Mouse (Mus musculus): ENCODE measurements around the gene Klhl22. TPM values are rescaled to one million over a fixed set of nuclear protein-coding genes. Genes with fewer than 3 reads are reported as not detected.

The Klhl22 gene
- polyA plus RNA-seq, 1 experiment from 2014 or later = 72.8 TPM

DNA sequence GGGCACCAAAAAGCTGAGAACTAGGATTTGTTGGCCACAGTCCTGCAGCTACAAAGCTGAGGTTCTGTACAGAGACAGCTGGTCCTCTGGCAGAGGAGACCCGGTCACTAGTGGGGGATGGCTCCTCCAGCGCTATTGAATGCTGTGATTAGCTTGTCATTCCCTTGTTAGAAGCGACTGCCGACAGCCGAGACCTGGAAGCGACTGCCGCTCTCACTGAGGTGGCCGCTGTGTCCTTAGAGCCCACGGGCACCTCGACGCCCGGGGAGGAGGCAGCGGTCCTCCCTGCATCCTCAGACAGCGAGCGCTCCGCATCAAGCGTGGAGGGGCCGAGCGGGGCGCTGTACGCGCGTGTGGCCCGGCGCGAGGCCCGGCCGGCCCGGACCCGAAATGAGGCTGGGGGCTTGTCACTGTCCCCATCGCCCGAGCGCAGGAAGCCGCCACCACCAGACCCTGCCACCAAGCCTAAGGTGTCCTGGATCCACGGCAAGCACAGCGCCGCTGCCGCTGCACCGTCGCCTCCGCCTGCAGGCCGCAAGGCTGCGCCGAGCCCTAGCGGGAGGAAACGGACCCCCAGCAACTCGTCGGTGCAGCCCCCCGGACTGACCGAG lies 47.3 kb downstream of the Klhl22 start:
- Histone ChIP-seq H3K27ac (replicated peaks) (peak overlapping the region; percentile 89), H3K4me1 (peaks cover 90% of the 10 kb centered on the region), H3K27me3 (replicated peaks; ENCODE audit: low read depth, poor library complexity, severe bottlenecking) (peaks cover 93% of the 10 kb centered on the region), H3K9me3 (no peaks in the 10 kb centered on the region), H3K4me3 (peak overlapping the region; percentile 67), H3K36me3 (replicated peaks) (peaks cover 33% of the 10 kb centered on the region)
- peak; percentile 30 for DNase-seq (ENCODE audit: low spot score)
- 3% methylated on average over 50 of the region's 50 CpGs for WGBS

DNA sequence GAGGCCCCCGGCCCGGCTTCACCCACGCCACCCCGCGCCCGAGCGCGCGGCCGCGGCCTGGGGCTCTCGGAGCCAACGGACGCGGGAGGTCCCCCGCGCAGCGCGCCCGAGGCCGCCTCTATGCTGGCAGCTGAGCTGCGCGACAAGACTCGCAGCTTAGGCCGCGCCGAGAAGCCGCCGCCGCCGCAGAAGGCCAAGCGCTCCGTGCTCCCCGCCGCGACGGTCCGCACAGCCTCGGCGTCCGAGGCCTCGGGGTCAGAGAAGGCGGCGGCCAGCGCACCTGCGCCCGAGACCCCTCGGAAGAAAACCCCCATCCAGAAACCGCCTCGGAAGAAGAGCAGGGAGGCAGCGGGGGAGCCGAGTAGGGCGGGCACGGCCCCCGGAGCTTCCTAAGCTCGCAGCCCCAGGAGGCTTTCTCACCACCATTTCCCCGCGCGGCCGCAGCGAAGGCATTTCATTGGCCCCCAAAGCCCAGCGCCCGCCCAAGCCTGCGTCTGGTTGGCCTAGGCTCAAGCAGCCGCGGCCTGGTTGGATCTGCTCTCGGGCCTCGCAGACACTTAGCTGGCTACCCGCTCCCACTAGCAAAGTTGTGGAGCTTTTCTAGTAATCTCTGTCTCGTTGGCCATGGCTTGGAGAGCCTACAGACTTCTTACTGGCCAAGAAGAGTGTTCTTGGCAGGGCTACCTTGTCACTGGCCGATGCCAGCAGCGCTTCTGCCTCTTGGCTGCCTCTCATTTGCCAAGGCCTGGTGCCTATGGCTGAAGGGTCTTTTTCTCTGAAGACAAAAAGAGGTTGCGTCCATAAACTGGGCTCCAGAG lies 48.0 kb downstream of the Klhl22 start:
- peaks cover 87% of the 10 kb centered on the region for H3K27me3 ChIP-seq (replicated peaks; ENCODE audit: low read depth, poor library complexity, severe bottlenecking)
- H3K4me1 ChIP-seq = peaks cover 85% of the 10 kb centered on the region
- DNase-seq (ENCODE audit: low spot score) = peak; percentile 93
- peak overlapping the region; percentile 89 for H3K27ac ChIP-seq (replicated peaks)
- WGBS = 2% methylated on average over 73 of the region's 73 CpGs
- H3K9me3 ChIP-seq = no peaks in the 10 kb centered on the region
- peaks cover 33% of the 10 kb centered on the region for H3K36me3 ChIP-seq (replicated peaks)
- H3K4me3 ChIP-seq = peak overlapping the region; percentile 67

DNA sequence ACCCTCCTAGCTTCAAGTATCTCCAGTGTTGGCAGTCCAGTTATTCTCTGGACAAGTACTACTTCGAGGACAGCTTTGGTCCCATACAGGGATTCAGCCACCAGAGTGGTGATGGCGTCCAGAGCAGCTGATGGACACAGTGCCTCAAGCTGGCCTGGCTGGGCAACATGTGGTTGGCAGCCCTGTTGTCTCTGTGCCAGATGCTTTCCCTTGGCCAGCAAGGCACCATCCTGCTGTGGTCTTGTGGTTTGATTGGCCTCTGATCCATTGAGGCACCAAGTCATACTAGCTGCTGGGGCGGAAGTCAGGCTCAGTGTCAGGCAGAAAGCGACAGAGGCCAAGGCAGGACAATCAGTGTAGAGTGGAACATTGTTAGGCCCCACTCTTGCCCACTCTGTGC lies 49.7 kb downstream of the Klhl22 start:
- Histone ChIP-seq H3K27ac (replicated peaks) (peak overlapping the region; percentile 90), H3K4me1 (peaks cover 70% of the 10 kb centered on the region), H3K9me3 (no peaks in the 10 kb centered on the region), H3K4me3 (peak overlapping the region; percentile 31; the same call in 1 of the 2 replicates), H3K36me3 (replicated peaks) (peaks cover 23% of the 10 kb centered on the region), H3K27me3 (replicated peaks; ENCODE audit: low read depth, poor library complexity, severe bottlenecking) (peaks cover 87% of the 10 kb centered on the region)
- 77% methylated on average over 4 of the region's 4 CpGs for WGBS
- DNase-seq (ENCODE audit: low spot score) = no peak

DNA sequence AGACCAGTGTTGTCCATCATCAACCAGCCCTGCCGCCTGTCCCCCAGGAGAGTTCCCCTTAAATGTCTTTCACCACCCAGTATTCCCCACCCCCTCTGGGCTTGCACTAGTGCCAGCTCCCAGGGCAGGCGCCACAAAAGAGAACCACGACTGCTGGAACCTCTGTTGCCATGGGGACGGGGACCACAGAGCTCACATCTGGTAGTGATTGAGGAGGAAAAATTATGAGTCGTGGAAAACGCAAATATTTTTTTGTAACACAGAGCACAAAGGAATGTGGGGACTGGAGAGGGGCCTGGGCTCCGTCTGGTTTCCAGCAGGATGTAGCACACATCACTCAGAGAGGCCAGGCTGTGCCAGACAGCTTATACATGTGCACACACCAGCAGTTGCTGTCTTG lies 50.3 kb downstream of the Klhl22 start:
- Histone ChIP-seq H3K9me3 (no peaks in the 10 kb centered on the region), H3K27ac (replicated peaks) (peak overlapping the region; percentile 90), H3K27me3 (replicated peaks; ENCODE audit: low read depth, poor library complexity, severe bottlenecking) (peaks cover 87% of the 10 kb centered on the region), H3K4me3 (peak overlapping the region; percentile 31; the same call in 1 of the 2 replicates), H3K36me3 (replicated peaks) (peaks cover 22% of the 10 kb centered on the region), H3K4me1 (peaks cover 64% of the 10 kb centered on the region)
- 13% methylated on average over 7 of the region's 7 CpGs for WGBS
- peak; percentile 90 for DNase-seq (ENCODE audit: low spot score)

DNA sequence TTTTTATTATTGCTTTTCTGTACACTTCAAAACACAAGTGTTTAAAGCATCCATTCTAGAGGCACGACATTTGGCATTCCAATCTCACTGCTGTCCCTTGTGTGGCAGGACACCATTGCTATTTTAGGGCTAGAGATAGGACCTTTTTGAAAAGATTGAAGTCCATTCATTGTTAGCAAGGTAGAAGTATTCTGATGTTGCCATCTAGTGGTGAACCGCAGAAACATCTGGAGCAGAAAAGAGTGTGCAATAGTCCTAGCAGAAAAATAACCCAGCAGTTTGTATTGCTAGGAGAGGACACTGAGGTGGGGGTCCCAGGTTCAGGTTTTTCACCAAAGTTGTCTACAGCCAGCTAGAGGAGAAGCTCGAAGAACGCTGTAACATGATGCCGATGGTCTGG lies 52.7 kb downstream of the Klhl22 start:
- WGBS = 5% methylated on average over 5 of the region's 5 CpGs
- Histone ChIP-seq H3K27me3 (replicated peaks; ENCODE audit: low read depth, poor library complexity, severe bottlenecking) (peaks cover 86% of the 10 kb centered on the region), H3K27ac (replicated peaks) (no peak overlapping the region), H3K4me1 (peaks cover 54% of the 10 kb centered on the region), H3K36me3 (replicated peaks) (peaks cover 7% of the 10 kb centered on the region; the same call in 1 of the 2 replicates), H3K4me3 (no peak overlapping the region), H3K9me3 (no peaks in the 10 kb centered on the region)
- no peak for DNase-seq (ENCODE audit: low spot score)

DNA sequence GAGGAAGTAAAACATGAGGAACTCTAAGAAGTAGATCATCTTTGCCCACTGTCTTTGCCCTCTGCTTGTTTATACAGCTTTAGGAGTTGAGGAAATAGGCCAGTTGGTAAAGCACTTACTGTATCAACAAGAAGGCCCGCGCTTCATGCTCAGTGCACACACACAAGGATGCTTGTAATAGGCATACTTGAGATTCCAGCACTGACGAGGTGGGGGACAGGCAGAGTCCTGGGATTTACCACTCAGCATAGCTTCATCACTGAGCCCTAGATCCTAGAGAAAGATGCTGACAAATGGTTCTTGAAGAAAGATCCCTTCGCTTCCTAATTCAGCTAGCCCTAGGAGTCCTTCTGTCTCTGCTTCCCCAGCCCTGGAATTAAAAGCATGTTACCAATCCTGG lies 53.8 kb downstream of the Klhl22 start:
- no peak overlapping the region for H3K27ac ChIP-seq (replicated peaks)
- H3K27me3 ChIP-seq (replicated peaks; ENCODE audit: low read depth, poor library complexity, severe bottlenecking) = peaks cover 86% of the 10 kb centered on the region
- DNase-seq (ENCODE audit: low spot score) = no peak
- no peak overlapping the region for H3K4me3 ChIP-seq
- peaks cover 43% of the 10 kb centered on the region for H3K4me1 ChIP-seq
- H3K9me3 ChIP-seq = no peaks in the 10 kb centered on the region
- 0 out of 2 replicates have a peak, but pooled peaks cover under 1% of the 10 kb centered on the region for H3K36me3 ChIP-seq (replicated peaks)
- WGBS = 52% methylated on average over 4 of the region's 4 CpGs

DNA sequence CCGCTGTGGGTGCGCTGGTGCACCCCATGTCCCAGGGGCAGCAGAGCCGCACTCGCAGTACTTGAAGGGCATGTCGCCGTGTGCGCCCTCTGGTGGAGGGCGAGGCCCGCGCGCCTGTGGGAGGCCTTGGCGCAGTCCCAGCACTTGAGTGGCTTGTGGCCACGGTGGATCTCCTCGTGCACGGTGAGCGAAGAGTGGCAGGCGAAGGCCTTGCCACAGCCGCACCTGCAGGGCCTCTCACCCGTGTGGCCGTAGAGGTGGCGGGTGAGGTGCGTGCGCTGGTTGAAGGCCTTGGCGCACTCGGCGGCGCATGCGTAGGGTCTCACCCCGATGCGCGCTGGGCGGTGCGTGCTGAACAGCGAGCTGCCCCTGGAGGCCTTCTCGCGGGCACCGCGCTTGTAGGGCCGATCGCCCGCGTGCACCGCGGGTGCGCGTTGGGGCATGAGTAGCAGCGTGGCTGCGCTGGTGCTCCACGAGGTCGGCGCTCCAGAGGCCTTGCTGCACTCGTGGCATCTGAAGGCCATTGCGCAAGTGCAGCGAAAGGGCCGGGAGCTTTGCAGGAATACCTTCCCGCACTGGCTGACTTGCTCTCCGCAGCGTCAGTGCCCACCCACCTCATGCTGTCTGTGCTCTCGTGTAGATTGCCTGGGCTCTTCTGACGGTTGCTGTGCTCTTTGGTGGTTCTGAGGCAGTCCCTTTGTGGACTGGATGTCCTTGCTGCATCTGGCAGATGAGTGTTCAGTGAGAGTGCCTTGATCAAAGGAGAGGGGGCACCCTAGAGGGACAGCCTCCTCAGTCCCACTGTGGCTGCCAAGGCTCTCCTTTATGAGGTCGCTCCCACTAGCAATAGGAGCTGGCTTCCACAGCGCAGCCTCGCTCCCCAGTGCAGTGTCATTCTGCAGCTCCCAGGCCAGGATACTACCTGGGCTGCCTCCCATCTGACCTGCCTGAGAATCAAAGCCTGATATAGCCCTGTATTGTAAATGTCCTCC lies 56.3 kb downstream of the Klhl22 start:
- peak; percentile 88 for DNase-seq (ENCODE audit: low spot score)
- H3K27me3 ChIP-seq (replicated peaks; ENCODE audit: low read depth, poor library complexity, severe bottlenecking) = peaks cover 66% of the 10 kb centered on the region
- H3K9me3 ChIP-seq = no peaks in the 10 kb centered on the region
- peaks cover 20% of the 10 kb centered on the region for H3K4me1 ChIP-seq
- peak overlapping the region; percentile 64 for H3K4me3 ChIP-seq
- peak overlapping the region; percentile 86 for H3K27ac ChIP-seq (replicated peaks)
- no peaks in the 10 kb centered on the region for H3K36me3 ChIP-seq (replicated peaks)
- WGBS = 2% methylated on average over 63 of the region's 63 CpGs

DNA sequence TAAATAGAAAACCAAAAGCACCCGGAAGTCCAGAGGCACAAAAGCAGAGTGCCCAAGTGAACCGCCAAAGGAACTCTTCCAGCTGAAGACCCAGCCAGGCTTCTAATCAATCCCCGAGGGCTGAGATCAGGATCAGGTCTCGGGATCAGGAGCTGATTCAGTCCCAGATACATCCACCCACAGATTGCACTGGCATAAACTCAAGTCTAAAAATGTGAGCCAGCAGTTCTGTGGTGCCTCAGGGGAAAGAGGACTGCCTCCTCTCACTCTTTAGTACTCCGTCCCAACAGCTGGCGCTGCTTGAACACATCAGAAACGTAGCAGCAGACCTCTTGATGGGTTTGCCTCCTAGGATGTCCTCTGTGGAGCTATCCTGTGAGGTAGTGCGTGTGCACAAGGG lies 57.1 kb downstream of the Klhl22 start:
- H3K27me3 ChIP-seq (replicated peaks; ENCODE audit: low read depth, poor library complexity, severe bottlenecking) = peaks cover 61% of the 10 kb centered on the region
- peaks cover 17% of the 10 kb centered on the region for H3K4me1 ChIP-seq

DNA sequence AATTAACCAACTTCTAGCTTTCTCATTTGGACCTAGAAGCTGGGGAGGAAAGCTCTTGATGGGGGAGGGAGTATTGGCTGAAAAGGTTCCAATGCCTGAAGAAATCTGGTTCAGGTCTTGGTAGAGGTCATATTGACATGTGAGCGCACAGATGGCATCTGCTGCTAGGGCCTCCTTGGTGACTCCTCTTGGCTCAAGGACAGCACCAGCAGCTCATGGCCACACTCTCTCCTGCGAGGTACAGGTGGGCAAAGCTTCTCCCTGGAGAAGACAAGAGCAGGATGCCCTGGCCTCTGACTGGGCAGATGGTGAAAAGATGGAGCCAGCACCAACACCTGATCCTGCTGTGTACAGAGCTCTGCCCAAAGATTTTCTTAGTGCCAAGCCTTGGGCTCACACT lies 67.1 kb downstream of the Klhl22 start:
- H3K9me3 ChIP-seq = no peaks in the 10 kb centered on the region
- H3K4me1 ChIP-seq = 0 out of 2 replicates have a peak, but pooled peaks cover 6% of the 10 kb centered on the region
- H3K27me3 ChIP-seq (replicated peaks; ENCODE audit: low read depth, poor library complexity, severe bottlenecking) = peaks cover 54% of the 10 kb centered on the region
- no peak overlapping the region for H3K27ac ChIP-seq (replicated peaks)
- no peak for DNase-seq (ENCODE audit: low spot score)
- H3K4me3 ChIP-seq = no peak overlapping the region
- WGBS = 87% methylated on average over 2 of the region's 2 CpGs
- H3K36me3 ChIP-seq (replicated peaks) = no peaks in the 10 kb centered on the region

More for the DNA sequence above, 57.1 kb downstream of the Klhl22 start:
- Histone ChIP-seq H3K4me3 (no peak overlapping the region), H3K36me3 (replicated peaks) (no peaks in the 10 kb centered on the region), H3K9me3 (no peaks in the 10 kb centered on the region), H3K27ac (replicated peaks) (no peak overlapping the region)
- WGBS = 79% methylated on average over 8 of the region's 8 CpGs
- no peak for DNase-seq (ENCODE audit: low spot score)

DNA sequence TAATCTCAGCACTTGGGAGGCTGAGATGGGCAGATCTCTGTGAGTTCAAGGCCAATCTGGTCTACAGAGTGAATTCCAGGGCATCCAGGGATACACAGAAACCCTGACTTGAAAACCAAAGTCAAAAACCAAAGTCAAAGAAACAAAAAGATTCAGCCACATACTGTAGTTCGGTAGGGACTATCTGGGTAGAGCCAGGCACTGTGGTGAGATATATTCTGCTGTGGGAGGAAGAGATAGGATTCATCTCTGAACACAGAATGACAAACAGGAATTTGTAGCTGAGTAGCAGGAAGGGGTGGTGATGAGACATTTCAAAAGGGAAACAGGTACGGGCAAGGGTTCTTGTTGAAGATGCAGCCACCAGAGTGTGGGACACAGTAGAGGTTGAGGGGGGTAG lies 68.8 kb downstream of the Klhl22 start:
- peaks cover 71% of the 10 kb centered on the region for H3K27me3 ChIP-seq (replicated peaks; ENCODE audit: low read depth, poor library complexity, severe bottlenecking)

DNA sequence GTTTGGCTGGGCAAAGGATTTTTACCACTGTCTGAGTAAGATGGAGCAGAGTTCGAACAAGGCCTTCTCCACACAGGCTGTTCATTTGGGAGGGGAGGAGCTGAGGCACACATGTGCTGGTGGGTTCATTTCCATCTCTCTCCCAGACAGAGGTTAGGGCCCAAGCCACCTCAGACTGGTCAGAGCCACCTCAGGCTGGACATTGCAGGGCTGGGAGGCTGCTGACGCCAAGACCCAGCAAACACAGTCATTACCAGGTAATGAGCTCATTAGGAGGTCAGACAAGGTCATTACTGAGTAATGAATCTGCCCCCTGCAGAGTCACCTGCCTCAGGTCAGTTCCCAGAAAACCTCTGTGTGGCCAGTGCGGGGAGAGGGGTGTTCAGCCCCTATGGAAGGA lies 69.4 kb downstream of the Klhl22 start:
- 62% methylated on average over 3 of the region's 3 CpGs for WGBS

More for the DNA sequence above, 68.8 kb downstream of the Klhl22 start:
- no peaks in the 10 kb centered on the region for H3K36me3 ChIP-seq (replicated peaks)
- H3K27ac ChIP-seq (replicated peaks) = no peak overlapping the region
- no peak overlapping the region for H3K4me3 ChIP-seq
- no peaks in the 10 kb centered on the region for H3K9me3 ChIP-seq
- DNase-seq (ENCODE audit: low spot score) = no peak
- peaks cover 13% of the 10 kb centered on the region for H3K4me1 ChIP-seq
- 89% methylated on average over 2 of the region's 2 CpGs for WGBS

More for the DNA sequence above, 69.4 kb downstream of the Klhl22 start:
- H3K4me1 ChIP-seq = peaks cover 19% of the 10 kb centered on the region
- no peaks in the 10 kb centered on the region for H3K9me3 ChIP-seq
- no peak for DNase-seq (ENCODE audit: low spot score)
- no peak overlapping the region for H3K27ac ChIP-seq (replicated peaks)
- peaks cover 78% of the 10 kb centered on the region for H3K27me3 ChIP-seq (replicated peaks; ENCODE audit: low read depth, poor library complexity, severe bottlenecking)
- H3K36me3 ChIP-seq (replicated peaks) = no peaks in the 10 kb centered on the region
- H3K4me3 ChIP-seq = no peak overlapping the region

All from embryonic facial prominence, embryonic 10.5 days (tissue).